Mouse (Mus musculus): Measurements from ENCODE around the gene Fam222a. TPM values are rescaled to one million over a fixed set of nuclear protein-coding genes. Genes with fewer than 3 reads are reported as not detected.

The Fam222a gene
- total RNA-seq, 1 experiment from 2014 or later, result 26.9 TPM

DNA sequence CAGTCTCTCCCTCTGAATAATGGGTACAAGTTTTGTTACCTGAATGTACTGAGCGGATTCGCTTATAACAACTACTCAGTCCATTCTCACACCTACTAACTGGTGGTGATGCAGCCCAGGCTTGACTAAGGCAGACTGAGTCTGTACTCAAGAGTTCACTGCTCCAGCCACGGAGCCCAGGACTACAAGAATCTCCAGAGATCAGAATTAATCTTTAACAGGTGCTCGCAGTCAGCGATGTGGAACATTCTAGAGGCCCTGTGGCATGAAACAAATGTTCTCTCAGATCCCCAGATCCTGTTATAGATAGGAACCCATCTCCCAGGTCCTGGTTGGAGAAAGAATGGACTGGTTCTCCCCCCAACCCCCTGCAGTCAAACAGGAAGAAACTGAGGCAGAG, 87.9 kb downstream of the Fam222a start:
- no peak for DNase-seq

DNA sequence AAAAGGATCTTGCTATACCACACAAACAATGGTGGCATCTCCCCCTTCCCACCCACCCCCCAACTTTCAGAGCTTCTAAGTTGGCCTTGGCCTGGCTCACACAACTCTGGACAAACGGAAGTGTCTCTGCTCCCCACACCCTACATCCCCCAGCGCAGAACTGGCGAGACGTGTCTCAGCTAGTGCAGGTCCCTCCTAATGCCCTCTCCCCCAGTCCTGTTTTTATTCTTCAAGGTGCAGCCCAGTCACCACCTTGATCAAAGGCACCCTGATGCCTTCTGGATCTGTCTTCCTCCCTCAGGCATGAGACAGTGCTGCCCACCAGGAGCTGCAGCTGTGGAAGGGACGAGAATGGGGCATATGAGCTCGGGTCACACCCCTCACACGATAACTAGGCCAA, 88.5 kb downstream of the Fam222a start:
- DNase-seq, result no peak

DNA sequence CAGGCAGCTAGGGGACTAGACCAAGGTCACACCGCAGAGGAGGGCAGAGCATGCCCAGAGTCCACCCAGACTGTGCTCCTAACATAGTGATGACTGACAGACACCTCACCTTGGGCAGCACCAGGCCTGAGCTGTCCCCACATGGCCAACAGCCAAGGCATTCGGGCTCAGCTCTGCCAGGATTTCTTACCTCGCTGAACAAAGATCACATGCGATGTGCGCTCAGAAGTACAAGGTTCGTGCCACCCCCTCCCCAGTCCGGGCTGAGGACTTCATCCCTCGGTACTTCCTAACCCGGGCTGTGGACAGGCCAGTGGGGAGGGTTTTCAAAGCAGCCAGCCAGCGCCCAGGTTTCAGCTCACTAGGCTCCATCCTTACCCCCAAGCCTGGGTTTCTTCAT, 89.6 kb downstream of the Fam222a start:
- DNase-seq, result peak; percentile 31

DNA sequence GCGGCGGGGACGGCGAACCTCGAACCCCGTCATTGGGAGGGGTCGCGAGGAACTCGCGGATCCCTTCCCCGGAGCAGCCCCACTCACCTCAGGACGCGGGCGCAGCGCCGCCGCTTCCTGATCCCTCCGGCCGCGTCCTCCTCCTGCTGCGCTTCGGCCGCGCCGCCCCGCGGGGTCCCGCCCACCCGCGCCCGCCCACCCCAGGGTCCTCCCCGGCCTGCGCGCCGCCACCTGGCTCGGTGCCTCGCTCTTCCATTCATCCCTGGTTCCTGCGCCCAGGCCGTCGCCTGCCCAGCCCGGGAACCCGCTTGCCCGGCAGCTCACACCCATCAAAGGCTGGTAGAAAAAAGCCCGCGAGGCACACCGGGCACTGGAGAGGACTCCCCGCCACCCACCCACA, 90.4 kb downstream of the Fam222a start, which contains the start of gene Trpv4:
TSS of gene Trpv4 (minus strand) at position 167 of the 400 bp plus-strand sequence.
- DNase-seq, result peak; percentile 30

DNA sequence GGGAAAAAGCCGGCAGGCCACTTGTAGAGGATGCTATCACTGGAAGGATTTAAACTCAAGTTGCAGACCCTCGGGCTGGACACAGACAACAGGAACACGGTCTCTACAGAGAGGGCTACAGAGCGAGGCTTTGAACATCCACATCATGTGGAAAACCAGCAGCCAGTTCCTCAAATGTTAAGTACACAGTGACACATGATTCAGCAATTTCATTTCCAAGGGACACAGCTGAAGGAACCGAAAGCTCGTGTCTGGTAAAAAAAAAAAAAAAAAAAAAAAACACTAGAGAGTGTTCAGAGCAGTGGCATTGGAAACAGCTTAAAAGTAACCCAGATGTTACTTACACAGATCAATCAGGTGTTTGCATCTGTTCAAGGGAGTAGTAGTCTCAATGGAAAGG, 93.2 kb downstream of the Fam222a start:
- no peak for DNase-seq

Other genes starting within 250 kb of the Fam222a start
- gene Kctd10, start 187.5 kb upstream of the Fam222a start, total RNA-seq (2021), result 53.3 and 58.5 TPM in 2 replicates
- gene Ube3b, start 187.4 kb upstream of the Fam222a start, total RNA-seq (2021), result 68.2 and 75.7 TPM in 2 replicates
- gene Mmab, start 124.0 kb upstream of the Fam222a start, total RNA-seq (2021), result 21.6 and 26.5 TPM in 2 replicates
- 39.9 and 43.2 TPM in 2 replicates for gene Mvk, start 123.7 kb upstream of the Fam222a start, total RNA-seq (2021)
- gene Trpv4, start 90.4 kb downstream of the Fam222a start, total RNA-seq (2021), result 1.2 and 1.3 TPM in 2 replicates
- 61.9 and 66.2 TPM in 2 replicates for gene Gltp, start 123.0 kb downstream of the Fam222a start, total RNA-seq (2021)
- gene Tchp, start 139.7 kb downstream of the Fam222a start, total RNA-seq (2021), result 13.5 and 14.6 TPM in 2 replicates
- gene Ankrd13a, start 206.7 kb downstream of the Fam222a start, total RNA-seq (2021), result 74.6 and 93.8 TPM in 2 replicates
- 50.4 and 52.3 TPM in 2 replicates for gene Git2, start 207.5 kb downstream of the Fam222a start, total RNA-seq (2021)

All from adrenal gland, postnatal 25 days (tissue).